Comparison of ENCODE assay signal across 21 mouse cellular contexts in genomic region chr13:29190548-29190947, GRCm38 (mm10).
A peak's percentile ranks its signal among the peaks of the same experiment; 100 is the strongest.
DNase-seq lines count a peak whose midpoint lies in the region; ATAC-seq lines count a peak whose summit lies in the region.
"Had no signal": no experiment of that assay in that cellular context is flagged by ENCODE, and none has a peak within 500 bp of the region (broad histone marks: within the 10 kb centered on the region; RNA-seq: fewer than 3 reads in every experiment).

No protein-coding gene starts in this region.

- H3K4me3 ChIP-seq in embryonic facial prominence, embryonic 15.5 days (replicated peaks): no peak overlapping the region
- H3K4me3 ChIP-seq in heart, embryonic 12.5 days: no peak overlapping the region
- H3K4me3 ChIP-seq: midbrain, embryonic 10.5 days had no signal

- 0 out of 2 replicates have a peak overlapping the region, but pooled peaks have one; percentile 17 for H3K27ac ChIP-seq in embryonic facial prominence, embryonic 15.5 days (replicated peaks)
- H3K27ac ChIP-seq in heart, embryonic 12.5 days (ENCODE audit: poor library complexity, severe bottlenecking): peak overlapping the region; percentile 94
- H3K27ac ChIP-seq: hindbrain, postnatal 0 days; midbrain, embryonic 10.5 days had no signal

- peaks cover 9% of the 10 kb centered on the region for H3K4me1 ChIP-seq in embryonic facial prominence, embryonic 15.5 days
- peaks cover 45% of the 10 kb centered on the region for H3K4me1 ChIP-seq in heart, embryonic 12.5 days (replicated peaks)

- peak; percentile 53; the same call in 1 of the 2 replicates for ATAC-seq in frontal cortex, adult (ENCODE audit: low TSS enrichment)
- peak; percentile 69 for ATAC-seq in embryonic facial prominence, embryonic 15.5 days (ENCODE audit: insufficient number of reproducible peaks, low FRiP score, low TSS enrichment, low read depth)
- ATAC-seq in heart, embryonic 12.5 days (ENCODE audit: insufficient number of reproducible peaks, low FRiP score): peak; percentile 52
- ATAC-seq: hindbrain, postnatal 0 days; liver, postnatal 0 days had no signal

- no peak for DNase-seq in frontal cortex, adult 2 months (ENCODE audit: extremely low spot score in 1 of 2, low spot score in 1 of 2)
- peak; percentile 63 for DNase-seq in heart, postnatal 4 days
- no peak for DNase-seq in urinary bladder, postnatal 10 days (ENCODE audit: low spot score)
- no peak for DNase-seq in MN1 (ENCODE audit: low spot score)
- DNase-seq: adrenal gland, postnatal 25 days; cerebellum, adult 18-20 months; cerebellum, postnatal 25 days; gastrocnemius, postnatal 10 days; kidney, adult 11 months; kidney, postnatal 25 days; liver, postnatal 0 days; lung, postnatal 14 days; retina, postnatal 1 day; right cerebral cortex, postnatal 4 days; thymus, adult 2 months had no signal

- H3K36me3 ChIP-seq in embryonic facial prominence, embryonic 15.5 days: no peaks in the 10 kb centered on the region
- H3K36me3 ChIP-seq in heart, embryonic 12.5 days: no peaks in the 10 kb centered on the region
- H3K36me3 ChIP-seq: midbrain, embryonic 10.5 days had no signal

- no peaks in the 10 kb centered on the region for H3K9me3 ChIP-seq in embryonic facial prominence, embryonic 15.5 days (replicated peaks)
- no peaks in the 10 kb centered on the region for H3K9me3 ChIP-seq in heart, embryonic 12.5 days (replicated peaks)
- H3K9me3 ChIP-seq: midbrain, embryonic 10.5 days had no signal

- WGBS in embryonic facial prominence, embryonic 15.5 days: 49% methylated on average over 7 of the region's 7 CpGs
- 39% methylated on average over 7 of the region's 7 CpGs for WGBS in heart, embryonic 12.5 days

- H3K4me2 ChIP-seq in embryonic facial prominence, embryonic 15.5 days (replicated peaks): no peak overlapping the region
- H3K4me2 ChIP-seq in heart, embryonic 12.5 days: no peak overlapping the region

- H3K9ac ChIP-seq in embryonic facial prominence, embryonic 15.5 days: no peak overlapping the region
- no peak overlapping the region for H3K9ac ChIP-seq in heart, embryonic 12.5 days
- H3K9ac ChIP-seq: liver, postnatal 0 days had no signal

- no peaks in the 10 kb centered on the region for H3K27me3 ChIP-seq in embryonic facial prominence, embryonic 15.5 days
- no peaks in the 10 kb centered on the region for H3K27me3 ChIP-seq in heart, embryonic 12.5 days (replicated peaks)
- H3K27me3 ChIP-seq: CH12.LX had no signal
